Mouse (Mus musculus): ENCODE measurements around the gene Osbpl10. TPM values are rescaled to one million over a fixed set of nuclear protein-coding genes. Genes with fewer than 3 reads are reported as not detected.
A peak's percentile ranks its signal among the peaks of the same experiment; 100 is the strongest.

The Osbpl10 gene
- polyA plus RNA-seq, 1 experiment from 2014 or later: 0.07 TPM

DNA sequence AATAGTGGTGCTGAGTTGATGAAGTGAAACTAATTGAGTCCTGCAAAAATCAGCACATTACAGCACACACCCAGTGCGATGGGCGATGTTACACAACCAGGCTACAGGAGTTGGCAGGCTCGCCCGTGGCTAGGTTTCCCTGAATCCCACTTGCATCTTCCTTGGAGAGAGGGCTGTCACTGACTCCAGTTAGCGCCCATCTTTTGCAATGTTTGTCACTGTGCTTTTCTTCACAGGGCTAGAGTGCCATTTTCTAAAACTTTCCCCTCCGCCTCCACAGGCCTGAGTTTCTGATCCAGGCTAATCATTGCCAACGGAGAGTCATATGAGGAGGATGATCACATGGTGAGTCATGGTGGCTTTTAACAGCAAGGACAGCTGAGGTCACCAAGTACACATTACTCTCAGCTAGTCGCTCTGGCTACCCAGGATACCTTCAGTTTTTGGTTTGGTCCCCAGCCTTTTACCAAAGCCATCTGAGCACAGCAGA, 258.0 kb downstream of the Osbpl10 start:
- H3K4me3 ChIP-seq (ENCODE audit: low read depth, low read length): no peak overlapping the region
- H3K4me1 ChIP-seq (ENCODE audit: insufficient read depth): no peaks in the 10 kb centered on the region; the same call in 1 of the 2 replicates
- TF ChIP-seq EP300 (IDR thresholded peaks at IDR 0.05; ENCODE audit: low read depth) (no peak), CTCF (IDR thresholded peaks at IDR 0.05; ENCODE audit: low read depth) (no peak)
- ATAC-seq (peak; percentile 88), DNase-seq (peak; percentile 31)
- no peak overlapping the region for H3K4me2 ChIP-seq (ENCODE audit: low read depth, low read length)
- no peak overlapping the region for H3K9ac ChIP-seq (replicated peaks)
- H3K27ac ChIP-seq (ENCODE audit: low read depth): no peak overlapping the region
- peaks cover 15% of the 10 kb centered on the region for H3K36me3 ChIP-seq (replicated peaks; ENCODE audit: insufficient read depth, low read length)
- 71% methylated on average over 8 of the region's 8 CpGs for WGBS (ENCODE audit: insufficient replicate concordance)
- no peaks in the 10 kb centered on the region for H3K9me3 ChIP-seq (ENCODE audit: low read length)
- H3K27me3 ChIP-seq (ENCODE audit: insufficient read depth, low read length): no peaks in the 10 kb centered on the region

DNA sequence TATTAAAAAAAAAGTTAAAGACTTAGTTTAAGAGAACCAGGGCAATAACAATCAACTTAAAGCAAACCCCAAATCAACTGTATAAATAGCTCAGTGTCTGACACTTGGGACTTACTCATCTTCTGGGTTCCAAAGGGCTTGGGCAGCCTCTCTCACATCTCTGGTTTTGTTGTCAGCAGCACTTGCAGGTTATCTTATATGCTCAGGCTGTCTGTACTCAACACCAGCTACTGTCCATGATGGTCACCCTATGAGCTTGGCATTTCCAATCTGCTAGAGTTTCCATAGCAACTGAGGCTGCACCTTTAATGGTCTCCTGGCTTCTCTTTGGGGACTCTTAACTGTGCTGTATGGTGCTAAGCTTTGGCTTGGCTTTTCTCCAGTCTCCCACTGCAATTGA, 259.6 kb downstream of the Osbpl10 start:
- Histone ChIP-seq H3K27me3 (ENCODE audit: insufficient read depth, low read length) (no peaks in the 10 kb centered on the region), H3K4me1 (ENCODE audit: insufficient read depth) (no peaks in the 10 kb centered on the region; the same call in 1 of the 2 replicates), H3K4me3 (ENCODE audit: low read depth, low read length) (no peak overlapping the region), H3K27ac (ENCODE audit: low read depth) (no peak overlapping the region), H3K9ac (replicated peaks) (no peak overlapping the region), H3K36me3 (replicated peaks; ENCODE audit: insufficient read depth, low read length) (peaks cover 29% of the 10 kb centered on the region), H3K4me2 (ENCODE audit: low read depth, low read length) (no peak overlapping the region), H3K9me3 (ENCODE audit: low read length) (no peaks in the 10 kb centered on the region)
- ATAC-seq (no peak), DNase-seq (no peak)
- no peak for TF ChIP-seq CTCF (IDR thresholded peaks at IDR 0.05; ENCODE audit: low read depth)
- TF ChIP-seq EP300 (IDR thresholded peaks at IDR 0.05; ENCODE audit: low read depth): no peak

- H3K9me3 ChIP-seq (ENCODE audit: low read length): no peaks in the 10 kb centered on the region
- no peak overlapping the region for H3K4me2 ChIP-seq (ENCODE audit: low read depth, low read length)
- WGBS (ENCODE audit: insufficient replicate concordance): 92% methylated on average over 5 of the region's 5 CpGs
- H3K36me3 ChIP-seq (replicated peaks; ENCODE audit: insufficient read depth, low read length): peaks cover 48% of the 10 kb centered on the region
- ATAC-seq (no peak), DNase-seq (peak; percentile 11)
- H3K9ac ChIP-seq (replicated peaks): no peak overlapping the region
- no peaks in the 10 kb centered on the region for H3K27me3 ChIP-seq (ENCODE audit: insufficient read depth, low read length)
- H3K27ac ChIP-seq (ENCODE audit: low read depth): no peak overlapping the region
- no peak overlapping the region for H3K4me3 ChIP-seq (ENCODE audit: low read depth, low read length)
- TF ChIP-seq EP300 (IDR thresholded peaks at IDR 0.05; ENCODE audit: low read depth) (no peak), CTCF (IDR thresholded peaks at IDR 0.05; ENCODE audit: low read depth) (no peak)
- no peaks in the 10 kb centered on the region; the same call in 1 of the 2 replicates for H3K4me1 ChIP-seq (ENCODE audit: insufficient read depth)
These were observed 261.5 kb downstream of the Osbpl10 start for GRCm38 (mm10) chr9:115239861-115240260.

- H3K4me2 ChIP-seq (ENCODE audit: low read depth, low read length): no peak overlapping the region
- H3K9ac ChIP-seq (replicated peaks): no peak overlapping the region
- no peaks in the 10 kb centered on the region for H3K9me3 ChIP-seq (ENCODE audit: low read length)
- no peaks in the 10 kb centered on the region for H3K27me3 ChIP-seq (ENCODE audit: insufficient read depth, low read length)
- H3K36me3 ChIP-seq (replicated peaks; ENCODE audit: insufficient read depth, low read length): peaks cover 80% of the 10 kb centered on the region
- H3K27ac ChIP-seq (ENCODE audit: low read depth): no peak overlapping the region
- ATAC-seq (no peak), DNase-seq (no peak)
- TF ChIP-seq CTCF (IDR thresholded peaks at IDR 0.05; ENCODE audit: low read depth) (no peak), EP300 (IDR thresholded peaks at IDR 0.05; ENCODE audit: low read depth) (no peak)
- H3K4me1 ChIP-seq (ENCODE audit: insufficient read depth): no peaks in the 10 kb centered on the region
- no peak overlapping the region for H3K4me3 ChIP-seq (ENCODE audit: low read depth, low read length)
- WGBS (ENCODE audit: insufficient replicate concordance): 91% methylated on average over 6 of the region's 6 CpGs
These were observed 265.3 kb downstream of the Osbpl10 start for GRCm38 (mm10) chr9:115243630-115244029.

- WGBS (ENCODE audit: insufficient replicate concordance): 88% methylated on average over 6 of the region's 6 CpGs
- H3K27me3 ChIP-seq (ENCODE audit: insufficient read depth, low read length): no peaks in the 10 kb centered on the region
- H3K36me3 ChIP-seq (replicated peaks; ENCODE audit: insufficient read depth, low read length): peaks cover 91% of the 10 kb centered on the region
- H3K4me1 ChIP-seq (ENCODE audit: insufficient read depth): no peaks in the 10 kb centered on the region
- H3K4me2 ChIP-seq (ENCODE audit: low read depth, low read length): no peak overlapping the region
- H3K9me3 ChIP-seq (ENCODE audit: low read length): no peaks in the 10 kb centered on the region
- no peak for TF ChIP-seq CTCF (IDR thresholded peaks at IDR 0.05; ENCODE audit: low read depth)
- no peak for TF ChIP-seq EP300 (IDR thresholded peaks at IDR 0.05; ENCODE audit: low read depth)
- DNase-seq: no peak
- no peak for ATAC-seq
- H3K27ac ChIP-seq (ENCODE audit: low read depth): no peak overlapping the region
- no peak overlapping the region for H3K9ac ChIP-seq (replicated peaks)
- H3K4me3 ChIP-seq (ENCODE audit: low read depth, low read length): no peak overlapping the region
These were observed 266.7 kb downstream of the Osbpl10 start for GRCm38 (mm10) chr9:115245092-115245491.

GRCm38 (mm10) chr9:115249145-115249544, 270.8 kb downstream of the Osbpl10 start:
- no peak overlapping the region for H3K27ac ChIP-seq (ENCODE audit: low read depth)
- H3K9ac ChIP-seq (replicated peaks): no peak overlapping the region
- no peak overlapping the region for H3K4me3 ChIP-seq (ENCODE audit: low read depth, low read length)
- H3K9me3 ChIP-seq (ENCODE audit: low read length): no peaks in the 10 kb centered on the region
- TF ChIP-seq CTCF (IDR thresholded peaks at IDR 0.05; ENCODE audit: low read depth) (no peak), EP300 (IDR thresholded peaks at IDR 0.05; ENCODE audit: low read depth) (no peak)
- DNase-seq (no peak), ATAC-seq (0 out of 2 replicates have a peak, but pooled peaks have one; percentile 45)
- WGBS (ENCODE audit: insufficient replicate concordance): 45% methylated on average over 5 of the region's 5 CpGs
- no peak overlapping the region for H3K4me2 ChIP-seq (ENCODE audit: low read depth, low read length)
- H3K27me3 ChIP-seq (ENCODE audit: insufficient read depth, low read length): no peaks in the 10 kb centered on the region
- peaks cover 84% of the 10 kb centered on the region for H3K36me3 ChIP-seq (replicated peaks; ENCODE audit: insufficient read depth, low read length)
- H3K4me1 ChIP-seq (ENCODE audit: insufficient read depth): no peaks in the 10 kb centered on the region

All from liver, postnatal 0 days (tissue).